Mouse (Mus musculus): ENCODE measurements around the gene Bbs5.

GRCm38 (mm10) chr2:69700446-69700845 lies 53.5 kb downstream of the Bbs5 start:
- no peak for TF ChIP-seq MYOD1 (IDR thresholded peaks at IDR 0.05; ENCODE audit: control insufficient read depth in 1 of 3, insufficient read length in 2 of 3, low read depth in 2 of 3)
- no peak for TF ChIP-seq E2F4 (IDR thresholded peaks at IDR 0.05; ENCODE audit: insufficient read depth)
- no peak for TF ChIP-seq POLR2A (IDR thresholded peaks at IDR 0.05; ENCODE audit: insufficient read length, low read depth)
- TF ChIP-seq TCF12 (IDR thresholded peaks at IDR 0.05; ENCODE audit: insufficient read depth, poor library complexity, severe bottlenecking), result no peak
- no peak for TF ChIP-seq CEBPB (IDR thresholded peaks at IDR 0.05; ENCODE audit: insufficient read depth, poor library complexity, severe bottlenecking)
